Mouse (Mus musculus) intestine, embryonic 16.5 days (tissue): ENCODE measurements around the gene Slx1b. TPM values are rescaled to one million over a fixed set of nuclear protein-coding genes. Genes with fewer than 3 reads are reported as not detected.
A peak's percentile ranks its signal among the peaks of the same experiment; 100 is the strongest.

ENCODE experiments used
- ATAC-seq: fragments of 200-750 bp; cut with Nextera tagmentation; 2 replicates; pipeline ENCODE4 v1.8.0; 2017; ENCODE audit warnings: moderate TSS enrichment, moderate library complexity
- H3K27ac ChIP-seq: fragments of 300-500 bp; sonication (generic); 2 replicates; pipeline ENCODE4 v1.5.1; 2014; ENCODE audit warnings: mild to moderate bottlenecking, low read length
- H3K27me3 ChIP-seq: fragments of 300-500 bp; sonication (generic); replicated peaks from 2 replicates; pipeline ENCODE4 v1.6.1; 2014; ENCODE audit warnings: low read length, control low read depth, mixed read lengths; ENCODE audit not compliant: control insufficient read depth, insufficient read depth
- H3K36me3 ChIP-seq: fragments of 300-500 bp; sonication (generic); 2 replicates; pipeline ENCODE4 v1.6.1; 2014; ENCODE audit warnings: low read length, control low read depth; ENCODE audit not compliant: control insufficient read depth, insufficient read depth
- H3K4me1 ChIP-seq: fragments of 300-500 bp; sonication (generic); 2 replicates; pipeline ENCODE4 v1.6.1; 2014; ENCODE audit warnings: low read length, control low read depth, mixed read lengths; ENCODE audit not compliant: control insufficient read depth, insufficient read depth
- H3K4me2 ChIP-seq: fragments of 300-500 bp; sonication (generic); 2 replicates; pipeline ENCODE4 v1.6.1; 2014; ENCODE audit warnings: low read depth, low read length, control low read depth
- H3K4me3 ChIP-seq: fragments of 300-500 bp; sonication (generic); 2 replicates; pipeline ENCODE4 v1.5.1; 2014; ENCODE audit warnings: mild to moderate bottlenecking, low read length
- H3K9ac ChIP-seq: fragments of 300-500 bp; sonication (generic); 2 replicates; pipeline ENCODE4 v1.6.1; 2014; ENCODE audit warnings: low read depth, low read length
- H3K9me3 ChIP-seq: fragments of 300-500 bp; sonication (generic); 2 replicates; pipeline ENCODE4 v1.6.1; 2016; ENCODE audit warnings: low read length, control low read depth; ENCODE audit not compliant: control insufficient read depth
- WGBS: fragments of 180-500 bp; shearing (Covaris S2); extraction: QIAGEN DNeasy Blood & Tissue Kit; methylation state at CpG from one replicate; pipeline ENCODE4 v1.1.7; 2014; 5-methylcytosine and 5-hydroxymethylcytosine counted together
- polyA plus RNA-seq: library from polyadenylated mRNA; unstranded; fragments of >200 nt; fragmentation: Nextera tagmentation; extraction: Ambion mirVana; gene quantifications from 2 replicates; pipeline ENCODE4 v1.2.1, GENCODE M21; 2015

Gene Slx1b
- polyA plus RNA-seq, 1 experiment from 2014 or later: 8.9 TPM

GRCm38 (mm10) chr7:126704121-126704980, 8.8 kb upstream of the Slx1b start:
- Histone ChIP-seq H3K27ac (no peak overlapping the region), H3K9me3 (no peaks in the 10 kb centered on the region), H3K27me3 (peaks cover 11% of the 10 kb centered on the region; the same call in 1 of the 2 replicates), H3K9ac (peak overlapping the region; percentile 56), H3K4me2 (peak overlapping the region; percentile 61), H3K36me3 (no peaks in the 10 kb centered on the region), H3K4me3 (peak overlapping the region; percentile 41), H3K4me1 (peaks cover 17% of the 10 kb centered on the region)
- 3% methylated on average over 39 of the region's 39 CpGs for WGBS
- ATAC-seq: peak; percentile 72

DNA sequence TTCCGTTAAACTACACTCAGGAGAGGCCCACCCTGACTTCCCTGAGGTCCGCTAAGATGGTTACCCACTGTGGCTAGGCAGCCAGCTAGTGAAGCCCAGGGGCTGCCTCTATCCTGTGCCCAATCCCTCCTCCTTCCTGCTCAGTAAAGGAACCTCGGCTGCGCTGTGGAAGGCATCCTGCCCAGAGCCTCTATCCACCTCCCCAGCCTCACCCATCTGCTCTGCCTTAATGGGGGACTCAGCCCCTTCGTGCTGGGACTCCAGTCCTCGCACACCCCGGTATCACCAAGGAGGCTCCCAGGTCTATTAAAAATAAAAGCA, 8.1 kb upstream of the Slx1b start:
- no peak for ATAC-seq
- Histone ChIP-seq H3K4me1 (peaks cover 17% of the 10 kb centered on the region), H3K4me2 (no peak overlapping the region), H3K9me3 (no peaks in the 10 kb centered on the region), H3K4me3 (peak overlapping the region; percentile 41), H3K9ac (peak overlapping the region; percentile 56; the same call in 1 of the 2 replicates), H3K36me3 (no peaks in the 10 kb centered on the region), H3K27ac (no peak overlapping the region), H3K27me3 (peaks cover 11% of the 10 kb centered on the region; the same call in 1 of the 2 replicates)
- 23% methylated on average over 7 of the region's 7 CpGs for WGBS

- 74% methylated on average over 12 of the region's 12 CpGs for WGBS
- H3K36me3 ChIP-seq: no peaks in the 10 kb centered on the region
- no peak overlapping the region for H3K27ac ChIP-seq
- no peak for ATAC-seq
- H3K27me3 ChIP-seq: peaks cover 11% of the 10 kb centered on the region; the same call in 1 of the 2 replicates
- H3K4me1 ChIP-seq: peaks cover 17% of the 10 kb centered on the region
- peak overlapping the region; percentile 41; the same call in 1 of the 2 replicates for H3K4me3 ChIP-seq
- H3K9ac ChIP-seq: 0 out of 2 replicates have a peak overlapping the region, but pooled peaks have one; percentile 34
- H3K9me3 ChIP-seq: no peaks in the 10 kb centered on the region
- H3K4me2 ChIP-seq: no peak overlapping the region
Observed at GRCm38 (mm10) chr7:126702861-126703756, 7.5 kb upstream of the Slx1b start.

DNA sequence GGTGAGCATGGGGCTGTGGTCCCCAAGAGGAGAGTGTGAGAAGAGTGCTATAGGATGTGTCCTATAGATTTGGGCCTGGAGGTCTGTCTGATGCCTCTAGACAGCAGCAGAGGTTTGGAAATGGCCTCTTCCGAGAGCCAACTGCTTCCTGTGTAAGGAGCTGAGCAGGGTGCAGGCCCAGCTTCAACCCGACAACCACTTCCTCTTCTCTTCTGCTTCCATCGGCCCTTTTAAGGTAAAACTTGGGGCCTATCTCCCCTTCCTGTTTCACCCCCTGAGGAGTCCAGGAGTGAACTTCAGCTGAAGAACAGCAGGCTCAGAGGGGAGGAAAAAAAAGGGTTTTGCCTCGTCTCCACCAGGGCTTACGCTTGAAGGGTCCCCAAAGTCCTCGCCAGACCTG, 6.8 kb upstream of the Slx1b start:
- Histone ChIP-seq H3K4me1 (peaks cover 17% of the 10 kb centered on the region), H3K9ac (no peak overlapping the region), H3K4me3 (no peak overlapping the region), H3K27me3 (peaks cover 11% of the 10 kb centered on the region; the same call in 1 of the 2 replicates), H3K4me2 (no peak overlapping the region), H3K9me3 (no peaks in the 10 kb centered on the region), H3K27ac (no peak overlapping the region), H3K36me3 (no peaks in the 10 kb centered on the region)
- no peak for ATAC-seq
- WGBS: 83% methylated on average over 6 of the region's 6 CpGs

DNA sequence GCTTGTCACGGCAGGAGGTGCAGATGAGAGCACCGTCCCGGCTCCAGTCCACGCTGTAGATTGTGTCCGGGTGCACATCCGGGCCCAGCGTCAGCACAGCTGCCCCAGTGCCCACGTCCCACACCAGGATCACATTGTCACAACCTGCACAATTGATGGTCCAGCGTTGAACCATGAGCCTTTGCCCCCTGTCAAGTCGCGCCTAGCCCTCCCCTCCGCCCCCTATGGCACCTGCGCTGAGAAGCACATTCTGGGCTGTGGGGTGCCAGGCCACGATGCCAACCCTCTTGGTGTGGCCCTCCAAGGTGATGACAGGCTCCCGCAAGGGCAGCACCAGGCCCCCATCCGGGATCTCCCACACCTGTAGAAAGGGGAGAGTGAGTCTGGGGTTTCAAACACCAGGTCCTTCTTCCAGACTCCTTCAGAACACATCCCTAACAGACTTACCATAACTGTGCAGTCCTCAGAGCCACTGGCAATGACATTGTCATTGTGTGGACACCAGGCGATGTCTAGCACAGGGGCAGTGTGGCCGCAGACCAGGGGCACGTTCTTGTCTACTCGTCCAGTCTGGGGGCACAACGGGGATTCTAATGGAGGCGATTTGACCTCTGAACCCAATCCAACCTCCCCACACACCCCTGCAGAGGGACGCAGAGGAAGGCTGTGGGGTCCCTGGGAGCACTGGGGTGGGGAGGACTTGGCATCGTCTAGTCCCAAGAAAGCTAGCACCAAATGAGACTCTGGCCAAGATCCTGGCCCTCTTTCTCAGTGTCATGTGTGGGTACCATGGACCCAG, 6.2 kb upstream of the Slx1b start:
- Histone ChIP-seq H3K9ac (peak overlapping the region; percentile 35), H3K4me2 (peak overlapping the region; percentile 41), H3K4me1 (peaks cover 21% of the 10 kb centered on the region), H3K4me3 (peak overlapping the region; percentile 8; the same call in 1 of the 2 replicates), H3K36me3 (no peaks in the 10 kb centered on the region), H3K9me3 (no peaks in the 10 kb centered on the region), H3K27me3 (peaks cover 11% of the 10 kb centered on the region; the same call in 1 of the 2 replicates), H3K27ac (no peak overlapping the region)
- WGBS: 63% methylated on average over 24 of the region's 24 CpGs
- peak; percentile 3; the same call in 1 of the 2 replicates for ATAC-seq

GRCm38 (mm10) chr7:126701070-126701469, 5.5 kb upstream of the Slx1b start:
- Histone ChIP-seq H3K27me3 (peaks cover 11% of the 10 kb centered on the region; the same call in 1 of the 2 replicates), H3K4me1 (peaks cover 25% of the 10 kb centered on the region), H3K4me2 (peak overlapping the region; percentile 41), H3K36me3 (no peaks in the 10 kb centered on the region), H3K27ac (no peak overlapping the region), H3K4me3 (peak overlapping the region; percentile 8; the same call in 1 of the 2 replicates), H3K9ac (peak overlapping the region; percentile 35), H3K9me3 (no peaks in the 10 kb centered on the region)
- peak; percentile 54 for ATAC-seq
- WGBS: 1% methylated on average over 11 of the region's 11 CpGs

- no peak overlapping the region for H3K9ac ChIP-seq
- no peaks in the 10 kb centered on the region for H3K9me3 ChIP-seq
- no peak overlapping the region for H3K4me3 ChIP-seq
- H3K4me1 ChIP-seq: peaks cover 25% of the 10 kb centered on the region
- WGBS: 84% methylated on average over 25 of the region's 25 CpGs
- H3K36me3 ChIP-seq: no peaks in the 10 kb centered on the region
- H3K27me3 ChIP-seq: peaks cover 11% of the 10 kb centered on the region; the same call in 1 of the 2 replicates
- no peak overlapping the region for H3K27ac ChIP-seq
- ATAC-seq: no peak
- no peak overlapping the region for H3K4me2 ChIP-seq
Observed at GRCm38 (mm10) chr7:126700063-126701015, 4.8 kb upstream of the Slx1b start.

- H3K9ac ChIP-seq: no peak overlapping the region
- 95% methylated on average over 8 of the region's 8 CpGs for WGBS
- ATAC-seq: no peak
Observed at GRCm38 (mm10) chr7:126697838-126698237, 2.3 kb upstream of the Slx1b start.

More at GRCm38 (mm10) chr7:126697838-126698237, 2.3 kb upstream of the Slx1b start:
- Histone ChIP-seq H3K9me3 (no peaks in the 10 kb centered on the region), H3K4me2 (no peak overlapping the region), H3K4me1 (peaks cover 17% of the 10 kb centered on the region), H3K27ac (no peak overlapping the region), H3K4me3 (no peak overlapping the region), H3K27me3 (0 out of 2 replicates have a peak, but pooled peaks cover 2% of the 10 kb centered on the region), H3K36me3 (no peaks in the 10 kb centered on the region)
